Mouse (Mus musculus) neural tube, embryonic 11.5 days (tissue): ENCODE results near the gene Ttll11. TPM values are rescaled to one million over a fixed set of nuclear protein-coding genes. Genes with fewer than 3 reads are reported as not detected.

Source experiments
- ATAC-seq: fragments of 200-750 bp; cut with Nextera tagmentation; 2 replicates; pipeline ENCODE4 v1.8.0; 2017; ENCODE audit warnings: moderate number of reproducible peaks, mild to moderate bottlenecking, moderate TSS enrichment, moderate library complexity; ENCODE audit not compliant: insufficient read depth, low FRiP score, low TSS enrichment
- DNase-seq: peaks from one replicate; pipeline ENCODE4 v3.0.0-alpha.2; 2015; ENCODE audit warnings: low spot score
- H3K27ac ChIP-seq: fragments of 300-500 bp; sonication (generic); 2 replicates; pipeline ENCODE4 v1.5.1; 2014; ENCODE audit warnings: low read depth, mild to moderate bottlenecking, low read length
- H3K27me3 ChIP-seq: fragments of 300-500 bp; sonication (generic); 2 replicates; pipeline ENCODE4 v1.6.1; 2014; ENCODE audit warnings: mild to moderate bottlenecking, low read length, mixed read lengths; ENCODE audit not compliant: control insufficient read depth, insufficient read depth
- H3K36me3 ChIP-seq: fragments of 300-500 bp; sonication (generic); 2 replicates; pipeline ENCODE4 v1.6.1; 2014; ENCODE audit warnings: mild to moderate bottlenecking, low read length, moderate library complexity, mixed read lengths; ENCODE audit not compliant: control insufficient read depth, insufficient read depth
- H3K4me1 ChIP-seq: fragments of 300-500 bp; sonication (generic); 2 replicates; pipeline ENCODE4 v1.6.1; 2014; ENCODE audit warnings: low read length, mixed read lengths; ENCODE audit not compliant: control insufficient read depth, insufficient read depth
- H3K4me2 ChIP-seq: fragments of 300-500 bp; sonication (generic); 2 replicates; pipeline ENCODE4 v1.6.1; 2014; ENCODE audit warnings: low read depth, mild to moderate bottlenecking, moderate library complexity
- H3K4me3 ChIP-seq: fragments of 300-500 bp; sonication (generic); 2 replicates; pipeline ENCODE4 v1.5.1; 2014; ENCODE audit warnings: low read depth, low read length
- H3K9ac ChIP-seq: fragments of 300-500 bp; sonication (generic); 2 replicates; pipeline ENCODE4 v1.6.1; 2014; ENCODE audit warnings: mild to moderate bottlenecking, low read length
- H3K9me3 ChIP-seq: fragments of 300-500 bp; sonication (generic); 2 replicates; pipeline ENCODE4 v1.6.1; 2016; ENCODE audit warnings: low read length; ENCODE audit not compliant: control insufficient read depth
- WGBS: fragments of 180-500 bp; shearing (Covaris S2); extraction: QIAGEN DNeasy Blood & Tissue Kit; methylation state at CpG from one replicate; pipeline ENCODE4 v1.1.7; 2014; 5-methylcytosine and 5-hydroxymethylcytosine counted together
- polyA plus RNA-seq: library from polyadenylated mRNA; unstranded; fragments of >200 nt; fragmentation: Nextera tagmentation; extraction: Ambion mirVana; gene quantifications from 2 replicates; pipeline ENCODE4 v1.2.1, GENCODE M21; 2014

The Ttll11 gene
- polyA plus RNA-seq, 1 experiment from 2014 or later = 2.1 TPM

GRCm38 (mm10) chr2:35825157-35825556, 154.6 kb downstream of the Ttll11 start:
- no peak for DNase-seq
- no peak for ATAC-seq
- Histone ChIP-seq H3K4me3 (no peak overlapping the region), H3K9ac (no peak overlapping the region), H3K4me1 (no peaks in the 10 kb centered on the region), H3K9me3 (no peaks in the 10 kb centered on the region), H3K27me3 (no peaks in the 10 kb centered on the region), H3K27ac (no peak overlapping the region), H3K4me2 (no peak overlapping the region), H3K36me3 (no peaks in the 10 kb centered on the region)
- whole genome bisulfite sequencing = 74% methylated on average over 7 of the region's 7 CpGs

GRCm38 (mm10) chr2:35823589-35823988, 156.1 kb downstream of the Ttll11 start:
- Histone ChIP-seq H3K9ac (no peak overlapping the region), H3K4me1 (no peaks in the 10 kb centered on the region), H3K36me3 (no peaks in the 10 kb centered on the region), H3K4me3 (no peak overlapping the region), H3K4me2 (no peak overlapping the region), H3K27ac (no peak overlapping the region), H3K27me3 (no peaks in the 10 kb centered on the region), H3K9me3 (no peaks in the 10 kb centered on the region)
- 88% methylated on average over 6 of the region's 6 CpGs for WGBS
- ATAC-seq = no peak
- no peak for DNase-seq

- H3K27me3 ChIP-seq = no peaks in the 10 kb centered on the region
- DNase-seq (no peak), ATAC-seq (no peak)
- no peak overlapping the region for H3K27ac ChIP-seq
- H3K36me3 ChIP-seq = no peaks in the 10 kb centered on the region
- no peak overlapping the region for H3K4me3 ChIP-seq
- no peak overlapping the region for H3K4me2 ChIP-seq
- WGBS = 57% methylated on average over 2 of the region's 2 CpGs
- no peaks in the 10 kb centered on the region for H3K4me1 ChIP-seq
- no peak overlapping the region for H3K9ac ChIP-seq
- H3K9me3 ChIP-seq = no peaks in the 10 kb centered on the region
Measured at GRCm38 (mm10) chr2:35818883-35819282, 160.8 kb downstream of the Ttll11 start.

- Histone ChIP-seq H3K27ac (no peak overlapping the region), H3K4me2 (no peak overlapping the region), H3K36me3 (no peaks in the 10 kb centered on the region), H3K4me3 (no peak overlapping the region), H3K9ac (no peak overlapping the region), H3K9me3 (no peaks in the 10 kb centered on the region), H3K27me3 (no peaks in the 10 kb centered on the region), H3K4me1 (no peaks in the 10 kb centered on the region)
- WGBS = 76% methylated on average over 5 of the region's 5 CpGs
- no peak for ATAC-seq
- DNase-seq = no peak
Measured at GRCm38 (mm10) chr2:35816056-35816661, 163.6 kb downstream of the Ttll11 start.

GRCm38 (mm10) chr2:35812561-35812933, 167.2 kb downstream of the Ttll11 start:
- WGBS = 98% methylated on average over 2 of the region's 2 CpGs
- no peak overlapping the region for H3K4me2 ChIP-seq
- ATAC-seq (no peak), DNase-seq (no peak)
- H3K4me3 ChIP-seq = no peak overlapping the region
- H3K4me1 ChIP-seq = no peaks in the 10 kb centered on the region
- no peak overlapping the region for H3K9ac ChIP-seq
- H3K36me3 ChIP-seq = no peaks in the 10 kb centered on the region
- no peaks in the 10 kb centered on the region for H3K9me3 ChIP-seq
- H3K27ac ChIP-seq = no peak overlapping the region
- H3K27me3 ChIP-seq = no peaks in the 10 kb centered on the region

GRCm38 (mm10) chr2:35811801-35812560, 167.7 kb downstream of the Ttll11 start:
- H3K9me3 ChIP-seq = no peaks in the 10 kb centered on the region
- 72% methylated on average over 14 of the region's 14 CpGs for WGBS

GRCm38 (mm10) chr2:35810027-35810426, 169.7 kb downstream of the Ttll11 start:
- 82% methylated on average over 3 of the region's 3 CpGs for WGBS
- no peak overlapping the region for H3K4me3 ChIP-seq

More at GRCm38 (mm10) chr2:35811801-35812560, 167.7 kb downstream of the Ttll11 start:
- Histone ChIP-seq H3K4me3 (no peak overlapping the region), H3K9ac (no peak overlapping the region), H3K4me2 (no peak overlapping the region), H3K36me3 (no peaks in the 10 kb centered on the region), H3K27ac (no peak overlapping the region), H3K27me3 (no peaks in the 10 kb centered on the region), H3K4me1 (no peaks in the 10 kb centered on the region)
- no peak for ATAC-seq
- no peak for DNase-seq

GRCm38 (mm10) chr2:35809141-35809540, 170.6 kb downstream of the Ttll11 start:
- H3K4me2 ChIP-seq = no peak overlapping the region
- no peak overlapping the region for H3K9ac ChIP-seq
- no peak overlapping the region for H3K27ac ChIP-seq
- ATAC-seq = no peak
- H3K9me3 ChIP-seq = no peaks in the 10 kb centered on the region
- H3K36me3 ChIP-seq = no peaks in the 10 kb centered on the region
- no peak for DNase-seq
- WGBS = 29% methylated on average over 3 of the region's 3 CpGs
- no peaks in the 10 kb centered on the region for H3K27me3 ChIP-seq
- no peak overlapping the region for H3K4me3 ChIP-seq
- no peaks in the 10 kb centered on the region for H3K4me1 ChIP-seq

More at GRCm38 (mm10) chr2:35810027-35810426, 169.7 kb downstream of the Ttll11 start:
- Histone ChIP-seq H3K36me3 (no peaks in the 10 kb centered on the region), H3K9me3 (no peaks in the 10 kb centered on the region), H3K27me3 (no peaks in the 10 kb centered on the region), H3K4me1 (no peaks in the 10 kb centered on the region), H3K9ac (no peak overlapping the region), H3K4me2 (no peak overlapping the region), H3K27ac (no peak overlapping the region)
- DNase-seq (no peak), ATAC-seq (no peak)

GRCm38 (mm10) chr2:35805881-35806280, 173.8 kb downstream of the Ttll11 start:
- H3K4me1 ChIP-seq = no peaks in the 10 kb centered on the region
- H3K4me3 ChIP-seq = no peak overlapping the region
- H3K9ac ChIP-seq = no peak overlapping the region
- no peak overlapping the region for H3K4me2 ChIP-seq
- ATAC-seq (no peak), DNase-seq (no peak)
- H3K27me3 ChIP-seq = no peaks in the 10 kb centered on the region
- H3K27ac ChIP-seq = no peak overlapping the region
- no peaks in the 10 kb centered on the region for H3K9me3 ChIP-seq
- WGBS = 85% methylated on average over 13 of the region's 13 CpGs
- H3K36me3 ChIP-seq = no peaks in the 10 kb centered on the region
